ENCODE assay signal across 12 mouse cellular contexts in genomic region chr4:52733141-52733540, GRCm38 (mm10).
"Had no signal": no experiment of that assay in that cellular context is flagged by ENCODE, and none has a peak within 500 bp of the region (broad histone marks: within the 10 kb centered on the region; RNA-seq: fewer than 3 reads in every experiment).

No protein-coding gene starts in this region.

- DNase-seq: retina, postnatal 1 day; right cerebral cortex, adult 18-20 months; right cerebral cortex, postnatal 14 days; right cerebral cortex, postnatal 25 days; right cerebral cortex, postnatal 4 days; spleen, adult 18-20 months; thymus, adult 18-20 months; thymus, adult 2 months; thymus, postnatal 14 days; thymus, postnatal 25 days; thymus, postnatal 36 days; thymus, postnatal 4 days had no signal
